Mouse (Mus musculus) CH12.LX (cell line): ENCODE measurements around the gene Tmem245. TPM values are rescaled to one million over a fixed set of nuclear protein-coding genes. Genes with fewer than 3 reads are reported as not detected.

Source experiments
- DNase-seq: peaks from one replicate; pipeline ENCODE4 v3.0.0-alpha.2; 2013; ENCODE audit errors: extremely low read depth
- H3K27ac ChIP-seq: 2 replicates; pipeline ENCODE4 v1.5.1; 2012; ENCODE audit warnings: low read depth, mild to moderate bottlenecking, control low read depth, moderate library complexity; ENCODE audit not compliant: insufficient read depth
- H3K27me3 ChIP-seq: replicated peaks from 2 replicates; pipeline ENCODE3; 2012; ENCODE audit warnings: inconsistent platforms
- H3K36me3 ChIP-seq, 2 experiments: replicated peaks in 1 of 2; 2 replicates each; pipeline versions ENCODE3 to v1.6.1; 2012; ENCODE audit warnings: inconsistent platforms in 1 of 2, low read length in 1 of 2, mild to moderate bottlenecking in 1 of 2, mixed read lengths in 1 of 2, moderate library complexity in 1 of 2; ENCODE audit not compliant: control insufficient read depth in 1 of 2, insufficient read depth in 1 of 2
- H3K4me1 ChIP-seq, 2 experiments: 2 replicates each; pipeline ENCODE4 v1.6.1; 2012; ENCODE audit warnings: inconsistent platforms in 1 of 2, moderate library complexity in 1 of 2; ENCODE audit not compliant: insufficient read depth in 2 of 2, control insufficient read depth in 1 of 2
- H3K4me2 ChIP-seq: 2 replicates; pipeline ENCODE4 v1.6.1; 2012; ENCODE audit warnings: low read depth, mild to moderate bottlenecking, control low read depth; ENCODE audit not compliant: poor library complexity, insufficient read depth, severe bottlenecking
- H3K4me3 ChIP-seq, 3 experiments: fragments of 150-350 bp in 1 of 3; sonication (generic) in 1 of 3; replicated peaks in 1 of 3; 2 replicates each; pipeline versions ENCODE3 to v1.5.1; 2011 to 2012; ENCODE audit warnings: low read depth in 2 of 3, low read length in 2 of 3, mild to moderate bottlenecking in 2 of 3, moderate library complexity in 2 of 3, control low read depth in 1 of 3, improper control_type of control experiment in 1 of 3, inconsistent platforms in 1 of 3, mixed read lengths in 1 of 3; ENCODE audit not compliant: poor library complexity in 1 of 3
- H3K79me2 ChIP-seq: replicated peaks from 2 replicates; pipeline ENCODE4 v1.6.1; 2012; ENCODE audit warnings: mild to moderate bottlenecking, moderate library complexity; ENCODE audit not compliant: control insufficient read depth, poor library complexity, insufficient read depth, severe bottlenecking; ENCODE audit errors: extremely low read depth
- H3K9ac ChIP-seq: 2 replicates; pipeline ENCODE4 v1.6.1; 2012; ENCODE audit warnings: low read depth, mild to moderate bottlenecking, control low read depth, moderate library complexity; ENCODE audit not compliant: insufficient read depth
- H3K9me3 ChIP-seq: replicated peaks from 2 replicates; pipeline ENCODE3; 2012; ENCODE audit warnings: low read length, inconsistent platforms, mixed read lengths
- BHLHE40 ChIP-seq: IDR thresholded peaks from 2 replicates; pipeline ENCODE4 v1.6.1; 2011; ENCODE audit warnings: mild to moderate bottlenecking, low read depth, low read length, improper control_type of control experiment
- CTCF ChIP-seq, 2 experiments: IDR thresholded peaks in 1 of 2; conservative IDR thresholded peaks in 1 of 2; 2 replicates each; pipeline ENCODE4 v1.5.1; 2011 to 2012; ENCODE audit warnings: low read depth in 2 of 2, low read length in 2 of 2, improper control_type of control experiment in 1 of 2, inconsistent platforms in 1 of 2, mild to moderate bottlenecking in 1 of 2, moderate library complexity in 1 of 2
- E2F4 ChIP-seq: IDR thresholded peaks from 2 replicates; pipeline ENCODE4 v1.6.1; 2011; ENCODE audit warnings: low read depth, low read length, improper control_type of control experiment; ENCODE audit not compliant: insufficient replicate concordance
- ELF1 ChIP-seq: IDR thresholded peaks from 2 replicates; pipeline ENCODE4 v1.6.1; 2014; ENCODE audit warnings: low read depth, mild to moderate bottlenecking, inconsistent platforms, low read length, improper control_type of control experiment
- EP300 ChIP-seq: IDR thresholded peaks from 2 replicates; pipeline ENCODE4 v1.6.1; 2011; ENCODE audit warnings: low read length, improper control_type of control experiment
- ETS1 ChIP-seq: conservative IDR thresholded peaks from 2 replicates; pipeline ENCODE4 v1.6.1; 2012; ENCODE audit warnings: low read depth, mild to moderate bottlenecking, inconsistent platforms, low read length, improper control_type of control experiment, moderate library complexity
- GABPA ChIP-seq: IDR thresholded peaks from 2 replicates; pipeline ENCODE4 v1.6.1; 2012; ENCODE audit warnings: low read depth, low read length, improper control_type of control experiment, inconsistent platforms; ENCODE audit not compliant: insufficient replicate concordance
- IRF4 ChIP-seq: IDR thresholded peaks from 2 replicates; pipeline ENCODE4 v1.6.1; 2014; ENCODE audit warnings: low read depth, mild to moderate bottlenecking, inconsistent platforms, low read length, improper control_type of control experiment
- MAFK ChIP-seq: IDR thresholded peaks from 2 replicates; pipeline ENCODE4 v1.6.1; 2011; ENCODE audit warnings: low read length, improper control_type of control experiment; ENCODE audit not compliant: insufficient replicate concordance
- MAZ ChIP-seq: IDR thresholded peaks from 2 replicates; pipeline ENCODE4 v1.6.1; 2012; ENCODE audit warnings: low read depth, mild to moderate bottlenecking, inconsistent platforms, low read length, improper control_type of control experiment, moderate library complexity
- MEF2A ChIP-seq: IDR thresholded peaks from 2 replicates; pipeline ENCODE4 v1.6.1; 2014; ENCODE audit warnings: low read depth, mild to moderate bottlenecking, inconsistent platforms, low read length, improper control_type of control experiment, borderline replicate concordance
- NELFE ChIP-seq: IDR thresholded peaks from 2 replicates; pipeline ENCODE4 v1.6.1; 2011; ENCODE audit warnings: low read depth, low read length, improper control_type of control experiment
- RAD21 ChIP-seq: IDR thresholded peaks from 2 replicates; pipeline ENCODE4 v1.6.1; 2011; ENCODE audit warnings: low read depth, mild to moderate bottlenecking, low read length, improper control_type of control experiment, moderate library complexity
- RCOR1 ChIP-seq: conservative IDR thresholded peaks from 2 replicates; pipeline ENCODE4 v1.6.1; 2012; ENCODE audit warnings: low read depth, mild to moderate bottlenecking, inconsistent platforms, low read length, improper control_type of control experiment
- TBP ChIP-seq: conservative IDR thresholded peaks from 2 replicates; pipeline ENCODE4 v1.6.1; 2011; ENCODE audit warnings: low read depth, low read length, improper control_type of control experiment
- USF1 ChIP-seq: IDR thresholded peaks from 2 replicates; pipeline ENCODE4 v1.6.1; 2014; ENCODE audit warnings: low read depth, mild to moderate bottlenecking, inconsistent platforms, low read length, improper control_type of control experiment
- ZC3H11A ChIP-seq: IDR thresholded peaks from 2 replicates; pipeline ENCODE4 v1.6.1; 2012; ENCODE audit warnings: low read depth, mild to moderate bottlenecking, inconsistent platforms, low read length, improper control_type of control experiment
- ZKSCAN1 ChIP-seq: IDR thresholded peaks from 2 replicates; pipeline ENCODE4 v1.6.1; 2012; ENCODE audit warnings: low read depth, inconsistent platforms, low read length, improper control_type of control experiment, borderline replicate concordance
- dilution Hi-C: fragments of 300-500 bp; cut with MboI; formaldehyde crosslinking; loops from 2 replicates; pipeline ENCODE4 v1.14.3; 2020; ENCODE audit warnings: low sequenced_read_pairs; ENCODE audit not compliant: extremely low pct_unique_long_range_greater_than_20kb, extremely low pct_ligation_motif_present
- in situ Hi-C: fragments of 300-500 bp; cut with MboI; formaldehyde crosslinking; loops from 3 replicates; pipeline ENCODE4 v1.14.3; 2019; ENCODE audit warnings: low sequenced_read_pairs, low pct_ligation_motif_present, low pct_unique_long_range_greater_than_20kb, mixed read lengths
- polyA plus RNA-seq: library from polyadenylated mRNA; unstranded; fragments of >175 nt; gene quantifications from 2 replicates; pipeline ENCODE4 v1.2.1, GENCODE M21; 2012; ENCODE audit warnings: low read depth; ENCODE audit not compliant: insufficient read length
- total RNA-seq, 2 experiments: library from RNA; depleted of rRNA; stranded (reverse); fragments of 300-350 nt in 1 of 2; fragments of >200 nt in 1 of 2; gene quantifications; 2 replicates each; pipeline ENCODE4 v1.2.3; 2012 to 2014

Tmem245 gene
- total and polyA plus RNA-seq, 3 experiments = 4.4 to 9.0 (median 5.6) TPM

DNA sequence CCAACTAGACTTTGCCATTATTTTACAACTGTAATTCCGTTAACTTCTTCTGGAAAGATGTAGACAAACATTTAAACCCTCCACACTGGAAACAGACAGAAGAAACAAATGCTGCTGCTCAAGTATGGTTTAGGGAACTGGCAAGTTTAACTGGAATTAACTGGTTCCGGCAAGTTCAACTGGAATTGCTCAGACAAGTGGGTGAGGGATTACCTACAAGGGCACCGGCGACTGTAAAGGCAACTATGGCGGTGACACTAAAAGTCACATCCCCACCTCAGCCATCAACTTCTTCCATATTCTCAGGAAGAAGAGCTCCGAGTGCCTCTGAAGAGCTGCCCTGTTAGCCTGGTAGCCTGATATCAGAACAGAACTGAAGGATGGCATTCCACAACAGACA lies 32.9 kb downstream of the Tmem245 start:
- peaks cover 43 to 82% of the 10 kb centered on the region in 2 experiments for H3K36me3 ChIP-seq
- TF ChIP-seq ZC3H11A (no peak), MEF2A (no peak), TBP (no peak), ETS1 (no peak), GABPA (no peak), ZKSCAN1 (no peak), ELF1 (no peak), E2F4 (no peak), MAZ (no peak), MAFK (no peak), CTCF (conservative IDR thresholded peaks at IDR 0.05 in 1 of 2, IDR thresholded peaks at IDR 0.05 in 1 of 2; ENCODE audit: low read depth in 2 of 2, low read length in 2 of 2) (no peak), NELFE (no peak)
- TF ChIP-seq, all 38 proteins: peak for 0
- Histone ChIP-seq H3K27me3 (no peaks in the 10 kb centered on the region), H3K4me2 (no peak overlapping the region), H3K4me1 (peaks cover 6 to 40% of the 10 kb centered on the region in 2 experiments; a peak in 3 of 4 replicates), H3K27ac (no peak overlapping the region), H3K9me3 (no peaks in the 10 kb centered on the region), H3K4me3 (no peak overlapping the region), H3K9ac (no peak overlapping the region), H3K79me2 (no peaks in the 10 kb centered on the region)
- no peak for DNase-seq
- in situ Hi-C loops = no loop called here
- dilution Hi-C loops = no loop called here

DNA sequence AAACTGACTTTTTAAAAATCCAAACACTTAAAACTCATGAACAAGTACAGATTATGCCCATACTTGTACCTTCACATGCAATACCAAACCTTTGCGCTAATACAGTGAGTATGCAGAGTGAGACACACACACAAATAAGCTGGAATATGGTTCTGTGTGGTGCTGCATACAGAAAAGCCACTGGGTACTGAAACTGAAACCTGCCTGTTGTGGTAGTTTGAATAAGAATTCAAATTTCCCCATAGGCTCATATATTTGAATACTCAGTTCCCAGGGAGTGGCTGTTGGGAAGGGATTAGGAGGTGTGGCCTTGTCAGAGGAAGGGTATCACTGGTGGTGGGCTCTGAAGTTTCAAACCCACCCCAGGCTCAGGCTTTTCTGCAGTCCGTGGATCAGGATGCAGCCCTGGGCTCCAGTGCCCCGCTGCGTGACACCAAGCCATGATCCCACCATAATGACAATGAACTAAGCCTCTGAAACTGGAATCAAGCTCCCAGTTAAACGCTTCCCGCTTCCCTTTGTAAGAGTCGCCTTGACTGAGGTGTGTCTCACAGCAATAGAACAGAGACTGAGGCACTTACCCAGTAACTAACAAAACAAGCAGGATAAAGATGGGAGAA lies 34.7 kb downstream of the Tmem245 start:
- peak; percentile 35 for DNase-seq
- peaks cover 7 to 40% of the 10 kb centered on the region in 2 experiments; a peak in 3 of 4 replicates for H3K4me1 ChIP-seq
- no peak for TF ChIP-seq TBP
- peak; percentile 21; the same call in 1 of the 2 replicates for TF ChIP-seq ETS1
- TF ChIP-seq MAZ = 0 out of 2 replicates have a peak, but pooled peaks have one; percentile 16
- no peak for TF ChIP-seq ZC3H11A
- no peak for TF ChIP-seq RAD21
- TF ChIP-seq RCOR1 = 0 out of 2 replicates have a peak, but pooled peaks have one; percentile 22
- peak; percentile 62 for TF ChIP-seq EP300
- TF ChIP-seq BHLHE40 = peak; percentile 27; the same call in 1 of the 2 replicates
- no peak for TF ChIP-seq USF1
- TF ChIP-seq IRF4 = peak; percentile 91
- H3K79me2 ChIP-seq = no peaks in the 10 kb centered on the region
- in situ Hi-C loops = no loop called here
- H3K4me2 ChIP-seq = peak overlapping the region; percentile 15; the same call in 1 of the 2 replicates
- no peaks in the 10 kb centered on the region for H3K9me3 ChIP-seq
- no peak overlapping the region for H3K4me3 ChIP-seq
- H3K27ac ChIP-seq = no peak overlapping the region
- dilution Hi-C loops = no loop called here
- no peak overlapping the region for H3K9ac ChIP-seq
- H3K27me3 ChIP-seq = no peaks in the 10 kb centered on the region
- peaks cover 47 to 83% of the 10 kb centered on the region in 2 experiments for H3K36me3 ChIP-seq
